Mouse (Mus musculus) layer of hippocampus, adult 9-10 months (tissue): ENCODE measurements around the gene Ddr1.
"Not testable (repeated sequence)": the region's sequence is repeated elsewhere in the genome, so short reads cannot be mapped to it uniquely, and the experiment has no call there.

Experiments
- DNase-seq: peaks from one replicate; pipeline ENCODE4 v3.0.0; 2022; ENCODE audit warnings: low spot score

The Ddr1 gene

DNA sequence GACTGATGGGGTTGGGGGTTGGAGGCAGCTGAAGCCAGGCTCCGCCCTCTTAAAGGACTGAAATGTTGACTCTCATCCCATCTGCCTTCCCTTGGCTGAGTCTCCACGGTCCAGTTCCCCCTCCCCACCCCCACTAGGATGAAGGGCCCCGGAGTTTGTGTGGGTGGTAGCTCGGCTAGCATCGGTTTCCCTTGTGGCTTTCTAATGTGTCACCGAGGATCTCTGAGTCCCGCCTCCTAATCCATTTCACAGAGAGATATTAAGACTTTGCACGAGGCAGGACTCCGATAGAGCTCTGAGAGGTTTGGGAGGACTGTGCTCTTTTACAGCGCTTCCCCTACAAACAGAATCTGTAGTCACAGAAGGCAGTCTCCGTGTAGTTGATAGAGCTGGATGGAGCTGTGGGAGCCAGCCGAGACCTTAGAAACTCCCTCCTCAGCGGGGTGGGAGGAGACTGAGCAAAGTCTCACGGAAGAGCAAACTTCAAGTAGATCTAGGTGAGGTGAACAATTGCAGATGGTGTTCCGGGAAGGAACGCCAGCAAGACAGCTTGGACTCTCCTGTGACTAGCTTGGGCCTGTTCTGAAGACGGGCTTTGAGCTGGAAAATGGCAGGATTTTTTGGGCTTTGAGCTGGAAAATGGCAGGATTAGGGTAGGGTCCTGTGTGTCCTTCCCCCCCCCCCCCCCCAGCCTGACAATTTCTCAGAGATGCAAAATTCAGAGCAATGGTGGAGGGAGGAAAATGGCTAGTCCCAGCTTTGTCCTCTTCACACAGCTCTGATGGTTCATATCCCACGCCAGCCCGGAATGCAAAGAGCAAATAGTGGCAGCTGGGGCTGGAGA is at the start of gene Ddr1:
Gene Ddr1, minus strand, starts transcription at position 1 of the 844 bp plus-strand sequence.
- no peak for DNase-seq

DNA sequence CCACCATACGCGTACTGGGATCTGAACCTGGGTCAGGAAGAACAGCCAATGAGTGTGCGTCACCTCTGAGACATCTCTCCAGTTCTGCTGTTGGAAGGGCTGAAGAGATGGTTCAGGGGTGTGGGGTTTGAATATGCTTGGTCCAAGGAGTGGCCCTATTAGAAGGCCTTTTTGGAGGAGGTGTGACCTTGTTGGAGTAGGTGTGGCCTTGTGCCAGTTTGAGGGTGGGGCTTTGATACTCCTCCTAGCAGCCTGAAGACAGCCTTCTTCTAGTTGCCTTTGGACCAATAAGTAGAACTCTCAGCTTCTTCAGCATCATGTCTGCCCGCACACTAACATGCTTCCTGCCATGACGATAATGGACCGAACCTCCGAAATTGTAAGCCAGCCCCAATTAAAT is 49.2 kb upstream of the Ddr1 start:
- no peak for DNase-seq

DNA sequence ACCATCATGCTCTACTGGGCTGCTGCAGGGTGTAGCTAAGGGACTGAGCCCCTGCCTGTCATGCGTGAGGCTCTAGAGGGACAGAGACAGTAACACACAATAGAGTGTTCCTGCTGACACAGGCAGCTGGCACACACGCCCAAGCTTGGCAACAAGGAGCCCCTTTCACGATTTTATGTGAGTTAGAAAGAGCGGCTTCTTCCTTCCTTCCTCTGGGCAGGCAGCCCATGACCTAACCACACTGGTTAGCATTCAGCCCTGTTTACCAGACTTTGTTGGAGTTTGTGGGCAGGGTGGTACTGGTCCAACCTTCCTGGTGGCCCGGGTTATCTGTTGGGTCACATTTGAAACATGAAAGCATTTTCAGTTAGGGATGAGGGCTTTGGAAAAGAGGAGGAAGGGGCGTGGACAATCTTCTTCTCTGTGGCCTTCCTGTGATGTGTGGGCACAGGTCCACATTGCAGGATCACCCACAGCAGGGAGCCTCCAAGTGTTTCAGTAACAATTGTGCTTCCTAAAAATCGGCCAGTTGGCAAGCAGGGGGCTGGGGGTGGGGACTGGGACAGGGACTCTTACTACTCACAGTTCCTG is 47.9 kb upstream of the Ddr1 start:
- peak; percentile 38 for DNase-seq

DNA sequence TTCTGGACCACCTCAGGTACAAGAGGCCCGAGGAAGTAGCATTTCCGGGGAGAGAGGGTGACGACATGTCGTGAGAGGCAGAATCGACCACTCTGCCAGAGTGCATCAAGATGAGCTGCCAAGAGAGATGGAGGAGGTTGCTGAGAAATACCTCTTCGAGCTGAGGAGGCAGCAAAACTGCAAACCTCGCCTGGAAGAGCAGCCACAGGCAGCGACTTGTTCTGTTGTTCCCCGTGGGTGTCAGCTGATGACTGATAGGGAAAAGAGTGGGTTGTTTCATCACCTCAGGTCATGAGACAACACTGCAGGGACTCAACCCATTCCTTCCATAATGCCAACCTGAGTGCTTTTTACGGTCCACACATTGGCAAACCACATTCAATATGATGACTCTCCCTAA is 45.3 kb upstream of the Ddr1 start:
- DNase-seq, result no peak

GRCm38 (mm10) chr17:35744361-35744760 is 39.9 kb upstream of the Ddr1 start:
- no peak for DNase-seq

DNA sequence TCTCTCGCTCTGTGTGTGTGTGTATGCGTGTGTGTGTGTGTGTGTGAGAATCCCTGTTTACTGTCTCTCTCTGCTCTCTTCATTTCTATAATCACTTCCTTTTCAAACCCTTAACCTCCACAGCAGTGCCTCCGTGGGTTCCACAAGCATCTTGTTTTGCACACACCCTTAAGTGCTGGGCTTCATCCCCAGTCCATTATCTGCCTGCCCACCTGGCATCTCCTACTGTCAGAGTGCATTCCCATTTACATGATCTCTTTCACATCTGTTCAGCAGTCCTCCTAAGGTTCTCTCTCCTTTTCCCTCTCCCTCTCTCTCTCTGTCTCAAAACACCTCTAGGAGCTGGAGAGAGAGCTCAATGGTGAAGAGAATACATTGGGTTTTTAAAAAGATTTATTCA is 38.5 kb upstream of the Ddr1 start:
- no peak for DNase-seq

DNA sequence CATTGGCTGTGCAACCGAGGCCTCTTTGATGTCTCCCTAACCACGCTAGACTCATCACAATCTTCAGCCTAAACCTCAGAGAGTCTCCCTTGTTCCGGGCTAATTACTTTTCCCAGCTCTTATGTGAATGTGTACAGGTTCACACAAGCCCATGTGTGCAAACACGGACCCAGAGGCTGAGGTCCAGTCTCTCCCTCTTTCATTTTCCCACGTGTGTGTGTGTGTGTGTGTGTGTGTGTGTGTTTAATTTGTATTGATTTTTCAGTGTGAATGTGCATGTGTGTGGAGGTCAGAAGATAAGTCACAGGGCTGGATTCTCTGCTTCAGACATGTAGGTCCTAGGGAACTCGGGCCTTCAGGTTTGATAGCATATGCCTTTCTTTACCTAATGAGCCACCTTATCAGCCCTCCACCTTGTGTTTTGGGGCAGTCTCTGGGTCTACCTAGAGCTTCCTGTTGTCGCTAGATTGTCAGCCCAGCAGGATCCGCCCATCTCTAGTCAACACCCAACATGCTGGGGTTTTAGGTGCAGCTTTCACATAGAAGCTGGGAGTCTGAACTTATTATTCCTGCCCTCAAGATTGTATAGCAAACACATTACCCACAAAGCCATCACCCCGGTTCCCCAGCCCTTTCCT is 37.3 kb upstream of the Ddr1 start:
- DNase-seq, result no peak

DNA sequence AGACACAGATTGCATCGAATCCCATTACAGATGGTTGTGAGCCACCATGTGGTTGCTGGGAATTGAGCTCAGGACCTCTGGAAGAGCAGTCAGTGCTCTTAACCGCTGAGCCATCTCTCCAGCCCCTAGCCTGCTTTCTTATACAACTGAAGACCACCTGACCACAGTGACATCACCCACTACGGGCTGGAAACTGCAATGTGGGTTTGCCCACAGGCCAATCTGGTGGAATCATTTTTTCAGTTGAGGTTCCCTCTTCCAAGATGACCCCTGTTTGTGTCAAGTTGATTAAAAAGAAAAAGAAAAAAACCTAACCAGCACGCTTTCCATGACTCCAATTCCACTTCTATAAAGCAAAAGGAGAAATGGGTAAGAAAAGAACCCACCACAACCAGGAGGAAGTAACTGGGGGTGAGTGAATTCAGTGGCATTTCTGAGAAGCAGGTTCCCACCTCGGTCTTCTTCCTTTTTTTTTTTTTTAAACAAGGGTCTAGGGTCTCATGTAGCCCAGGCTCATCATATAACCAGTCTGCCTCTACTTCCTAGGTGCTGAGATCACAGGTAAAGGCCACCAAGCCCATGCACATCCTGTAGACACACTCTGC is 36.0 kb upstream of the Ddr1 start:
- no peak for DNase-seq

DNA sequence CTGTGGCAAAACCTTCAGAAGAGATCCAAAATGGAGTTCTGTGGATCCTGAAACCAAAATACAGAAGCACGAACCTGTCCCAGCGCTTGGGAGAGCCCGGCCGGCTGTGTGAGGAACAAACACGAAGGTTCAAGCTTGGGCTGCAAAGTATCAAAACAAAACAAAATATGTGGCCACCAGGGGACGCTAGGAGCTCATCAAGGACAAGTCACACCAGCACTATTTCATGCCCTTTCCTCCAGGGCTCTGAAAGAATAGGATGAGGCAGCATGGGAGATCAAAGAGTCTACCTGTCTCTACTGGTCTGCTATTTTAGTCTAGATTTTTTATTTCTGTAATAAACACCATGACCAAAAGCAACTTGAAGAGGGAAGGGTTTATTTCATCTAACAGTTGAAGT is 35.3 kb upstream of the Ddr1 start:
- peak; percentile 99 for DNase-seq

DNA sequence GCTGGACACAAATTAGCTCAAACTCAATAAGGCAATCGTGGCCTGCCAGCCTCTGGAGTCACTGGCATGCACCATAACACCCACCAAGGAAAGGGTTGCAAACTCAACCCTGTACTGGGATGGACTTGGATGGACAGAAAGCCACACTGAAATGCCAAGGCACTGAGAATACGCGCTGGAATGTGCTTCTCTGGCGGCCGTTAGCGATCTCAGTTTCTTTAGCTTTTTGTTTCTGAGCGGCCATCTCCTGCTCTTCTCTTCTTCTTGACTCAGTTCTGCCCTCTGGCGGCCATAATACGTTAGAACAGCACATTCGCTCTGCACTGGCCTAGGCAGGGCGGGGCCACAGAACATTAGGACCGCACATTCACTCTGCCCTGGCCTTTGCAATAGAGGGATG is 33.3 kb upstream of the Ddr1 start:
- DNase-seq, result peak; percentile 77

- DNase-seq, result peak; percentile 39
These were observed 32.0 kb upstream of the Ddr1 start for GRCm38 (mm10) chr17:35736280-35736960.

DNA sequence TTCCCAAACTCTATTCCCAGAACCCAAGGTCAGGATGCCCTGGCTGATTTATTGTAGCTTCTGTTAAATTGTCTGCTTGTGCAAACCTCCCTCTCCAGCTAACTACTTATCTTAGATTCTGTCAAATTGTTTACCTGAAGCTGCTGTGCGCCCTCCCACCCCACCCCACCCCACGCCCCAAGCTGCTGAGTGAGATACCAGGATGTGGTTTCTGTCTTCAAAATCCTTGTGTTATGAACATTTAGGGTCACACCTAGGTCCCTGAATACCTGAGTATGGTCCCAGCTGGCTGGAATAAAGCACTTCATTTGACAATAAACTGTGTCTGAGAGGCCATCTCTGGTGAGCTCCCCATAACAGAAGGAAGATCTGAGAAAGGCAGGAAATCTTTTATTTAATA is 30.1 kb upstream of the Ddr1 start:
- no peak for DNase-seq

DNA sequence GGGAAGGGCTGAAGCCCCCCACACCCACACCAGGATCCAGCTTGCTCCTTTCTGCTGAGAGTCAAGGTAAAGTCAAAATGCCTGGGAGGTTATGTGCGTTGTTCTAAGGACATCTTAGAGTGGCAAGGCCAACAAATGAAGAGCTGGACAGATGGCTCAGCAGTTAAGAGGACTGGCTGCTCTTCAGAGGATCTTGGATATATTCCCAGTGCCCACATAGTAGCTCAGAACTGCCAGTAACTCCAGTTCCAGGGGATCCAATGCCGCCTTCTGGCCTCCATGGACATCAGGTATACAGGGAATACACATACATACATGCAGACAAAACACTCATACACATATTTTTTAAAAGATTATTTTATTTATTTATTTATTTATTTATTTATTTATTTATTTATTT is 29.0 kb upstream of the Ddr1 start:
- DNase-seq, result no peak

- DNase-seq, result no peak
These were observed 27.2 kb upstream of the Ddr1 start for GRCm38 (mm10) chr17:35731431-35732145.

DNA sequence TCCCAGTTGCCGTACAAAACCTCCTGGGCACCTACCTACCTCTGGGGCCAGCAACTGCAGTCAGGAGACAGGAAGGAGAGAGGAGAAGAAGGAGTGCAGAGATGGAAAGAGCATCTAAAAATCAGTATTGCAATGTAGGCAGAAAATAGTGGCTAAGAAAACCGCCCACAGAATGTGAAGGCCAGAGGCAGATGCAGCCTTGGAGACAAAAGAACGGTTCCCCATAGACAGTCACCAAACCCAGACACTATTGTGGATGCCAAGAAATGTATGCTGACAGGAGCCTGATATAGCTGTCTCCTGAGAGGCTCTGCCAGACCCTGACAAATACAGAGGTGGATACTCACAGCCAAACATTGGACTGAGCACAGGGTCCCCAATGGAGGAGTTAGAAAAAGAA is 25.7 kb upstream of the Ddr1 start:
- DNase-seq, result not testable (repeated sequence)

GRCm38 (mm10) chr17:35728821-35729220 is 24.4 kb upstream of the Ddr1 start:
- DNase-seq, result no peak

DNA sequence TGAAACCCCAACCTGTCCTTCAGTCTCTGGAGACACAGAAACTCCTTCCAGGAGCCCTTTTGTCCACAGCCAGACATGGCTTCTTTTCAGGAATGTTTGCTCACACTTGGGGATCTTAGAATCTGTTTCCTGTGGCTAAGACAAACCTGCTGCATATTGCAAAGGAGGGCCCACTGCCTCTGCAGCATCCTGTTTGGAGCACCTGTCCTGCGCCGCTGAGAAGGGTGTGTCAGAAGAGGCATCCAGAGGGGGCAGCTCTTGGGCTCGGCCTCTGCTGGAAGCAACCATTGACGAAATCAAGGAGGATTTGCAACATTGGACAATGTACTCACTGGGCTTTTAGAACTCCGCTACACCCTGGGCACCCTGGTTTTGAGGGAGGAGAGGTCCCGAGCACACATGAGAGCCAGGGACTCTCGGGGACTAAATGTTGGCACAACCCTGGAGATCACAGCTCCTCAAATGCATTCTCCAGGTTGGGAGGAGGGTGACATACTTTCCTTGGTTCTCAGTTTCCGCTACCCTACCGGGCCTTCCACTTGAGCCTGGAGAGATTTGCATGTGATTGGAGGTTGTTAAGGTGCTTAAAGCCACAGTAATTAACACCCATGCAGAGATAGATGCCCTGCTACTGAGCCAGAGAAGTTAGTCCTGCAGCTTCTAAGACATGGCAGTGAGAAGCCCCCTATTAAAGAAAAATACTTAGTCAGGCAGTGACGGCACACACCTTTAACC is 23.2 kb upstream of the Ddr1 start:
- no peak for DNase-seq

- DNase-seq, result no peak
These were observed 22.6 kb upstream of the Ddr1 start for GRCm38 (mm10) chr17:35727028-35727427.

GRCm38 (mm10) chr17:35725286-35726232 is 21.1 kb upstream of the Ddr1 start:
- peak; percentile 94 for DNase-seq

DNA sequence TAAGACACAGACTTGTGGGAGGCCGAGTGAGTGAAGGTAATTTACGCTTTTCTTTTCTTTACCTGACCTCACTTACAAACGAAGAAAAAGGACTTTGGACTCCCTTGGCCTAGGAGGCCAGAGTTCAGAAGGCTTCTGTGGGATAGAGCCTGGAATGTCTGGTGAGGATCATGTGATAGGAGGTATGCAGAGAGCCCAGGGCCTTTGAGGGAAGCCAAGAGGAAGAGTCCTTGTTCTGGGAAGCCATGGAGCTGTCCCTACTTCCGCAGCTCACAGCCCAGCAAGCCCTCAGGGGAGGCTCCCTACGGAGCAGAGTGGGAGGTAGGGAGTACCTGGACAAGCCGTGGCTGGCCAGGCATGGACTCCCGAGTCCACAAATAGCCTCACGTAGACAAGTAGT is 17.3 kb upstream of the Ddr1 start:
- no peak for DNase-seq
